Mouse (Mus musculus) intestine, embryonic 14.5 days (tissue): ENCODE results near the gene Rsl24d1. TPM values are rescaled to one million over a fixed set of nuclear protein-coding genes. Genes with fewer than 3 reads are reported as not detected.

ENCODE experiments used
- ATAC-seq: fragments of 200-750 bp; cut with Nextera tagmentation; replicated peaks from 2 replicates; pipeline ENCODE4 v1.8.0; 2017; ENCODE audit warnings: low read depth, moderate number of reproducible peaks, moderate TSS enrichment, moderate library complexity; ENCODE audit not compliant: low FRiP score, low TSS enrichment
- DNase-seq: peaks from one replicate; pipeline ENCODE4 v3.0.0-alpha.2; 2018; ENCODE audit warnings: low spot score
- H3K27ac ChIP-seq: fragments of 300-500 bp; sonication (generic); 2 replicates; pipeline ENCODE4 v1.5.1; 2014; ENCODE audit warnings: low read depth, mild to moderate bottlenecking, control low read depth
- H3K27me3 ChIP-seq: fragments of 300-500 bp; sonication (generic); replicated peaks from 2 replicates; pipeline ENCODE4 v1.6.1; 2014; ENCODE audit warnings: low read length, control low read depth; ENCODE audit not compliant: control insufficient read depth, insufficient read depth
- H3K36me3 ChIP-seq: fragments of 300-500 bp; sonication (generic); 2 replicates; pipeline ENCODE4 v1.6.1; 2014; ENCODE audit warnings: low read length, control low read depth; ENCODE audit not compliant: control insufficient read depth, insufficient read depth
- H3K4me1 ChIP-seq: fragments of 300-500 bp; sonication (generic); replicated peaks from 2 replicates; pipeline ENCODE4 v1.6.1; 2014; ENCODE audit warnings: low read length, control low read depth, mixed read lengths; ENCODE audit not compliant: control insufficient read depth, insufficient read depth
- H3K4me2 ChIP-seq: fragments of 300-500 bp; sonication (generic); 2 replicates; pipeline ENCODE4 v1.6.1; 2014; ENCODE audit warnings: low read length
- H3K4me3 ChIP-seq: fragments of 300-500 bp; sonication (generic); 2 replicates; pipeline ENCODE4 v1.5.1; 2014; ENCODE audit warnings: low read depth, low read length, control low read depth, mixed read lengths
- H3K9ac ChIP-seq: fragments of 300-500 bp; sonication (generic); 2 replicates; pipeline ENCODE4 v1.6.1; 2014; ENCODE audit warnings: mild to moderate bottlenecking, low read length
- H3K9me3 ChIP-seq: fragments of 300-500 bp; sonication (generic); 2 replicates; pipeline ENCODE4 v1.6.1; 2016; ENCODE audit warnings: low read length, control low read depth; ENCODE audit not compliant: control insufficient read depth
- WGBS: fragments of 180-500 bp; shearing (Covaris S2); extraction: QIAGEN DNeasy Blood & Tissue Kit; methylation state at CpG from one replicate; pipeline ENCODE4 v1.1.7; 2014; 5-methylcytosine and 5-hydroxymethylcytosine counted together
- polyA plus RNA-seq: library from polyadenylated mRNA; unstranded; fragments of >200 nt; fragmentation: Nextera tagmentation; extraction: Ambion mirVana; gene quantifications from 2 replicates; pipeline ENCODE4 v1.2.1, GENCODE M21; 2014

Gene Rsl24d1
- polyA plus RNA-seq, 1 experiment from 2014 or later: 121 TPM

DNA sequence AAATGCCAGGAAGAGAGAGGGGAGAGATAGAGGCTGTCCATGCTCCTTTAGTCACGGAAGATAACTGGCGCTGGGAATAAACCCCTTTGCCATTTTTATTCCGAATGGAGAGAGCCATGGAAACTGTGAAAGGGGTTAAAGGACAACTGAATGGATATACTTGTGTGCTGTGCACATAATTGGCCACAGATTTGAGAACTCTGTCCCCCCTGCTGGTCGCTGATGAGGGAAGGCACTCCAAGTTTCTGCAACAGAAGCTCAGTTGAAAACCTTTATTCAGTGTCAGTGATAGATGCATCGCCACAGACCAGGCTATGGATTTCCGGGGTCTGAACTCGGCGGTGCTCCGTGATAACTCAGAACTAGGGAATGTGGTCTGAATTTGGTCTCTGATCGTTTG is 23.1 kb upstream of the Rsl24d1 start:
- Histone ChIP-seq H3K27ac (no peak overlapping the region), H3K9ac (no peak overlapping the region), H3K4me1 (no peaks in the 10 kb centered on the region; the same call in none of the 2 replicates), H3K27me3 (0 out of 2 replicates have a peak, but pooled peaks cover under 1% of the 10 kb centered on the region), H3K36me3 (no peaks in the 10 kb centered on the region), H3K9me3 (no peaks in the 10 kb centered on the region), H3K4me2 (no peak overlapping the region), H3K4me3 (no peak overlapping the region)
- no peak for ATAC-seq
- no peak for DNase-seq
- whole genome bisulfite sequencing: 84% methylated on average over 10 of the region's 10 CpGs

DNA sequence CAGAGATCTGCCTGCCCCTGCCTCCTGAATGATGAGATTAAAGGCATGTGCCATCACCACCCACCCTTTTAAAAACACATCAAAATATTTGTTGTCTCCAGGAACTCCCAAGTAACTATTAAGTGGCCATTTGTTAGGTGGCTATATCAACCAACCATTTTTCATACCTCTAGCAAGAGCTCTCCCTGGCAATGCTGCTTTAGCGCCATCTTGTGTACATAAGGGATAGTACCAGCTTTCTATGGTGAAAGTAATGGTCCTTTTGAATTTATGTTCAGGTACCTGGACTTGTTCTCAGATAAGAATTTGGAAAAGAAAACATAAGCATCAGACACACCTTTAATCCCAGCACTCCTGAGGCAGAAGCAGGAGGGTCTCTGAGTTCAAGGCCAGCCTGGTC is 21.5 kb upstream of the Rsl24d1 start:
- H3K4me2 ChIP-seq: no peak overlapping the region
- H3K4me1 ChIP-seq: no peaks in the 10 kb centered on the region; the same call in none of the 2 replicates
- 0% methylated on average over 1 of the region's 1 CpGs for WGBS
- H3K27me3 ChIP-seq: 0 out of 2 replicates have a peak, but pooled peaks cover 6% of the 10 kb centered on the region
- H3K9ac ChIP-seq: no peak overlapping the region
- H3K4me3 ChIP-seq: no peak overlapping the region
- H3K9me3 ChIP-seq: no peaks in the 10 kb centered on the region
- ATAC-seq (0 out of 2 replicates have a peak, but pooled peaks have one; percentile 17), DNase-seq (no peak)
- no peak overlapping the region for H3K27ac ChIP-seq
- H3K36me3 ChIP-seq: no peaks in the 10 kb centered on the region

DNA sequence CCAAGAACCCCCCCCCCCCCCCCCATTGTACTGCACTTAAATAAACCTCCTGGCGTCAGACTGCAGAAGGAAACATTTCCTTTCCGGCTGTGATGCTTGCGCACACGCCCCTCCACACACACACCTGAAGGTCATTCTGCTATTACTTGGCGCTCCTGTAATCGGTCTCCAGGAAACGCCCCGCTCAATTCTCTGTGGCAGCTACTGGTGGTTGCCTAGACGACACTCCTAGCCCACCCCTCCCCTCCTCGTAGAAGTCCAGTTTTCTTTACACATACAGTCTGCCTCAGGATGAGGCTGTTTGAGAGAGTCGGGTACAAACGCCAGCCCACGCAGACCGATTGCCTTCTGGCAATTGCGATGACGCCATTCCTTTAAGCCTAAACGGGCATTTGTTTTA is 18.6 kb upstream of the Rsl24d1 start:
- WGBS: 25% methylated on average over 17 of the region's 17 CpGs
- Histone ChIP-seq H3K9me3 (no peaks in the 10 kb centered on the region), H3K4me3 (no peak overlapping the region), H3K27me3 (0 out of 2 replicates have a peak, but pooled peaks cover 6% of the 10 kb centered on the region), H3K4me2 (no peak overlapping the region; the same call in 1 of the 2 replicates), H3K9ac (no peak overlapping the region), H3K36me3 (no peaks in the 10 kb centered on the region), H3K4me1 (no peaks in the 10 kb centered on the region; the same call in none of the 2 replicates), H3K27ac (no peak overlapping the region)
- DNase-seq (peak; percentile 58), ATAC-seq (peak; percentile 73)

DNA sequence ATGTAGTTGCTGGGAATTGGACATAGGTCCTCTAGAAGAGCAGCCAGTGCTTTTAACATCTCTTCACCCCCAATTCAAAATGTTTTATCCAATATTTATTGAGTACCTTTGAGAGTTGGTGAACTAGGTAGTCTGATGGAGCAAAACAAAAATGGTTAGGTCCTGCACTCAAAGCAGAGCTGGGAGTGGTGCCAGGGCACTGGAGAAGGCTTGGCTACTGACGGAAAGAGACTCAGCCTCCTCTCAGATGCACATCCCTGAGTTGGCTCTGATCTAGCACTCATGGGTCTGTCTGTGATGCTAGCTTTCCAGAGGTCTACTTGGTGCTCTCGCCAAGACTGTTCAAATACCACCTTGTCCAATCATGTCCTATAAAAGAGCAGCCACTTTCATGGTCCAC is 15.3 kb upstream of the Rsl24d1 start:
- DNase-seq (no peak), ATAC-seq (no peak)
- no peak overlapping the region for H3K9ac ChIP-seq
- no peak overlapping the region for H3K4me3 ChIP-seq
- no peaks in the 10 kb centered on the region for H3K9me3 ChIP-seq
- H3K27me3 ChIP-seq: peaks cover 14% of the 10 kb centered on the region; the same call in 1 of the 2 replicates
- no peaks in the 10 kb centered on the region; the same call in none of the 2 replicates for H3K4me1 ChIP-seq
- WGBS: 84% methylated on average over 2 of the region's 2 CpGs
- no peak overlapping the region for H3K4me2 ChIP-seq
- H3K27ac ChIP-seq: no peak overlapping the region
- H3K36me3 ChIP-seq: no peaks in the 10 kb centered on the region

DNA sequence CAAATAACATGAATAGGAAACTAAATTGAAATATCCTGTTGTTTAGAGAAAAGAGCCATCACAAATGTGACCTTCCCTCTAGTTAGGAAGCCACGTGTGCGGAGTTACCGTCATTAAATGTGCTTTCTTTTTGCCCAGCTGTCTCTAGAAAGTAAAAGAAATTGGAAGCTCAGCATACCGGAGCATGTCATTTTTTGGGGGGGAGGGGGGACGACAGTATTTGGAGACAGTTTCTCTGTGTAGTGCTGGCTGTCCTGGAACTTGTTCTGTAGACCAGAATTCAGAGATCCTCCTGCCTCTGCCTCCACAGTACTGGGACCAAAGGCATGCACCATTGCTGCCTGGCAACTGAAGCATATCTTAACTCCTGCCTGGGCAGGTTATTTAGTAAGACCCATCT is 11.7 kb upstream of the Rsl24d1 start, which contains the start of gene Khdc3:
TSS of gene Khdc3 (plus strand) at position 301 of the 400 bp plus-strand sequence.
- no peak within 1 kb of the TSS for H3K9ac ChIP-seq
- H3K4me1 ChIP-seq: peaks cover 6% of the 10 kb centered on the region; the same call in 1 of the 2 replicates
- H3K27me3 ChIP-seq: peaks cover 20% of the 10 kb centered on the region
- no peak within 1 kb of the TSS for H3K4me3 ChIP-seq
- DNase-seq: no peak
- H3K36me3 ChIP-seq: no peaks in the 10 kb centered on the region
- WGBS: 91% methylated on average over 5 of the region's 5 CpGs
- H3K9me3 ChIP-seq: no peaks in the 10 kb centered on the region
- no peak within 1 kb of the TSS for H3K4me2 ChIP-seq
- no peak for ATAC-seq
- no peak within 1 kb of the TSS for H3K27ac ChIP-seq

DNA sequence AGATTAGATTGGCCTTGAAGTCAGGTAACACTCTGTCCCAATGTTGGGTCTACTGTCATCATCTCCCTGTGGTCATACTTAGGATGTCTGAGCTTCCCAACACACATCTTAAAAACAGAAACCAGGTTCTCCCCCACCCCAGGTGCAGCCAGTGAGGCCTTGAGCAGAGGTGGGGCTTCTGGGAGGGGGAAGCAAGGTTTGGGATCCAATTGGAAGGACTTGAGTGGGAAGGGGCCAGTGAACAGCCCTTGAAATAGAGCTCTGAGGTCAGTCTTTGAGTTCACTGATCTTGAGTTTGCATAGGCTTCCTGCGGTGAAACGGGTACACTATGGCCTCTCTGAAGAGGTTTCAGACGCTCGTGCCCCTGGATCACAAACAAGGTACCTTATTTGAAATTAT is 11.0 kb upstream of the Rsl24d1 start, which contains the start of gene Gm20509:
TSS of gene Gm20509 (plus strand) at position 290 of the 400 bp plus-strand sequence.
- H3K36me3 ChIP-seq: no peaks in the 10 kb centered on the region
- peak within 1 kb of the TSS; percentile 51 for H3K9ac ChIP-seq
- 92% methylated on average over 4 of the region's 4 CpGs for WGBS
- H3K4me3 ChIP-seq: peak within 1 kb of the TSS; percentile 35
- H3K27me3 ChIP-seq: peaks cover 20% of the 10 kb centered on the region
- no peak within 1 kb of the TSS for H3K27ac ChIP-seq
- DNase-seq: no peak
- peak within 1 kb of the TSS; percentile 79 for H3K4me2 ChIP-seq
- no peaks in the 10 kb centered on the region for H3K9me3 ChIP-seq
- no peak for ATAC-seq
- peaks cover 6% of the 10 kb centered on the region; the same call in 1 of the 2 replicates for H3K4me1 ChIP-seq

DNA sequence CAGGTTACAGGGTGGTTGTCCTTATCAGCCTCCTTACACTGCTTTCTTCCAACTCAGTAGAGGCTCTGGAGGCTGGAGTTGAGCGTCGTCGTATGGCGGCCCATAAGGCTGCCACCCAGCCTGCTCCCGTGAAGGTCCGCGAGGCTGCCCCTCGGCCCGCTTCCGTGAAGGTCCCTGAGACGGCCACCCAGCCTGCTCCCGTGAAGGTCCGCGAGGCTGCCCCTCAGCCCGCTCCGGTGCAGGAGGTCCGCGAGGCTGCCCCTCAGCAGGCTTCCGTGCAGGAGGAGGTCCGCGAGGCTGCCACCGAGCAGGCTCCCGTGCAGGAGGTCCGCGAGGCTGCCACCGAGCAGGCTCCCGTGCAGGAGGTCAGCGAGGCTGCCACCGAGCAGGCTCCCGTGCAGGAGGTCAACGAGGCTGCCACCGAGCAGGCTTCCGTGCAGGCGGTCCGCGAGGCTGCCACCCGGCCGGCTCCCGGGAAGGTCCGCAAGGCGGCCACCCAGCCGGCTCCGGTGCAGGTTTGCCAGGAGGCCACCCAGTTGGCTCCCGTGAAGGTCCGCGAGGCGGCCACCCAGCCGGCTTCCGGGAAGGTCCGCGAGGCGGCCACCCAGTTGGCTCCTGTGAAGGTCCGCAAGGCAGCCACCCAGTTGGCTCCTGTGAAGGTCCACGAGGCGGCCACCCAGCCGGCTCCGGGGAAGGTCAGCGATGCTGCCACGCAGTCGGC is 9.9 kb upstream of the Rsl24d1 start:
- H3K4me2 ChIP-seq: peak overlapping the region; percentile 79
- peaks cover 20% of the 10 kb centered on the region for H3K27me3 ChIP-seq
- DNase-seq (peak; percentile 75), ATAC-seq (peak; percentile 62; the same call in 1 of the 2 replicates)
- H3K4me3 ChIP-seq: peak overlapping the region; percentile 35
- H3K9me3 ChIP-seq: no peaks in the 10 kb centered on the region
- H3K9ac ChIP-seq: peak overlapping the region; percentile 51
- no peaks in the 10 kb centered on the region for H3K36me3 ChIP-seq
- 6% methylated on average over 60 of the region's 60 CpGs for WGBS
- no peak overlapping the region for H3K27ac ChIP-seq
- peaks cover 6% of the 10 kb centered on the region; the same call in 1 of the 2 replicates for H3K4me1 ChIP-seq

DNA sequence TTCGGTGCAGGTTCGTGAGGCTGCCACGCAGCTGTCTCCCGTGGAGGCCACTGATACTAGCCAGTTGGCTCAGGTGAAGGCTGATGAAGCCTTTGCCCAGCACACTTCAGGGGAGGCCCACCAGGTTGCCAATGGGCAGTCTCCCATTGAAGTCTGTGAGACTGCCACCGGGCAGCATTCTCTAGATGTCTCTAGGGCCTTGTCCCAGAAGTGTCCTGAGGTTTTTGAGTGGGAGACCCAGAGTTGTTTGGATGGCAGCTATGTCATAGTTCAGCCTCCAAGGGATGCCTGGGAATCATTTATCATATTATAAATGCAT is 9.4 kb upstream of the Rsl24d1 start:
- Histone ChIP-seq H3K27me3 (peaks cover 20% of the 10 kb centered on the region), H3K9me3 (no peaks in the 10 kb centered on the region), H3K9ac (peak overlapping the region; percentile 51), H3K27ac (no peak overlapping the region), H3K4me1 (peaks cover 6% of the 10 kb centered on the region; the same call in 1 of the 2 replicates), H3K4me3 (peak overlapping the region; percentile 35), H3K4me2 (peak overlapping the region; percentile 79), H3K36me3 (no peaks in the 10 kb centered on the region)
- DNase-seq: no peak
- ATAC-seq: 0 out of 2 replicates have a peak, but pooled peaks have one; percentile 40
- 33% methylated on average over 5 of the region's 5 CpGs for WGBS
